Mouse (Mus musculus): ENCODE results near the gene Zfp451.
"Not testable (repeated sequence)": the region's sequence is repeated elsewhere in the genome, so short reads cannot be mapped to it uniquely, and the experiment has no call there.

Zfp451 gene

GRCm38 (mm10) chr1:33757491-33758041, 56.8 kb downstream of the Zfp451 start, which contains the start of gene Bag2:
TSS of gene Bag2 (minus strand) at chr1:33757795.
- peak; percentile 77 for DNase-seq (ENCODE audit: extremely low spot score, low spot score)

- DNase-seq (ENCODE audit: extremely low spot score, low spot score) = no peak
Measured at GRCm38 (mm10) chr1:33757033-33757413, 57.4 kb downstream of the Zfp451 start.

- no peak for DNase-seq (ENCODE audit: extremely low spot score, low spot score)
Measured at GRCm38 (mm10) chr1:33756258-33757032, 58.0 kb downstream of the Zfp451 start.

- no peak for DNase-seq (ENCODE audit: extremely low spot score, low spot score)
Measured at GRCm38 (mm10) chr1:33755799-33756198, 58.6 kb downstream of the Zfp451 start.

GRCm38 (mm10) chr1:33754965-33755735, 59.2 kb downstream of the Zfp451 start:
- no peak for DNase-seq (ENCODE audit: extremely low spot score, low spot score)

GRCm38 (mm10) chr1:33754089-33754488, 60.3 kb downstream of the Zfp451 start:
- DNase-seq (ENCODE audit: extremely low spot score, low spot score) = no peak

- no peak for DNase-seq (ENCODE audit: extremely low spot score, low spot score)
Measured at GRCm38 (mm10) chr1:33751283-33751682, 63.1 kb downstream of the Zfp451 start.

- not testable (repeated sequence) for DNase-seq (ENCODE audit: extremely low spot score, low spot score)
Measured at GRCm38 (mm10) chr1:33749709-33750108, 64.7 kb downstream of the Zfp451 start.

- DNase-seq (ENCODE audit: extremely low spot score, low spot score) = no peak
Measured at GRCm38 (mm10) chr1:33749109-33749508, 65.3 kb downstream of the Zfp451 start.

GRCm38 (mm10) chr1:33745901-33746300, 68.5 kb downstream of the Zfp451 start:
- no peak for DNase-seq (ENCODE audit: extremely low spot score, low spot score)

GRCm38 (mm10) chr1:33744815-33745214, 69.6 kb downstream of the Zfp451 start:
- not testable (repeated sequence) for DNase-seq (ENCODE audit: extremely low spot score, low spot score)

GRCm38 (mm10) chr1:33742903-33743302, 71.5 kb downstream of the Zfp451 start:
- DNase-seq (ENCODE audit: extremely low spot score, low spot score) = peak; percentile 44

GRCm38 (mm10) chr1:33739302-33739701, 75.1 kb downstream of the Zfp451 start:
- peak; percentile 77 for DNase-seq (ENCODE audit: extremely low spot score, low spot score)

- DNase-seq (ENCODE audit: extremely low spot score, low spot score) = no peak
Measured at GRCm38 (mm10) chr1:33738681-33739278, 75.6 kb downstream of the Zfp451 start.

- no peak for DNase-seq (ENCODE audit: extremely low spot score, low spot score)
Measured at GRCm38 (mm10) chr1:33738281-33738680, 76.1 kb downstream of the Zfp451 start.

GRCm38 (mm10) chr1:33734001-33734685, 80.3 kb downstream of the Zfp451 start:
- DNase-seq (ENCODE audit: extremely low spot score, low spot score) = no peak

- no peak for DNase-seq (ENCODE audit: extremely low spot score, low spot score)
Measured at GRCm38 (mm10) chr1:33733044-33733443, 81.4 kb downstream of the Zfp451 start.

GRCm38 (mm10) chr1:33725086-33725485, 89.3 kb downstream of the Zfp451 start:
- no peak for DNase-seq (ENCODE audit: extremely low spot score, low spot score)

GRCm38 (mm10) chr1:33724516-33724915, 89.9 kb downstream of the Zfp451 start:
- no peak for DNase-seq (ENCODE audit: extremely low spot score, low spot score)

GRCm38 (mm10) chr1:33721020-33721419, 93.4 kb downstream of the Zfp451 start:
- DNase-seq (ENCODE audit: extremely low spot score, low spot score) = no peak

- no peak for DNase-seq (ENCODE audit: extremely low spot score, low spot score)
Measured at GRCm38 (mm10) chr1:33720231-33720630, 94.2 kb downstream of the Zfp451 start.

Measured in neural tube, embryonic 10.5 days (tissue).